Comparison of ENCODE assay signal across 8 mouse cellular contexts in genomic region chr5:130256678-130257271, GRCm38 (mm10). TPM values are rescaled to one million over a fixed set of nuclear protein-coding genes. Genes with fewer than 3 reads are reported as not detected.
DNase-seq lines count a peak whose midpoint lies in the region; ATAC-seq lines count a peak whose summit lies in the region.

No protein-coding gene starts in this region.

- peaks cover 0 to 15% of the 10 kb centered on the region in 2 experiments; a peak in 2 of 4 replicates for H3K4me1 ChIP-seq in heart, embryonic 14.5 days (ENCODE audit: control insufficient read depth in 2 of 2, insufficient read depth in 2 of 2, low read length in 2 of 2)
- peaks cover 34% of the 10 kb centered on the region for H3K4me1 ChIP-seq in liver, embryonic 13.5 days (replicated peaks)
- H3K4me1 ChIP-seq in stomach, embryonic 16.5 days (ENCODE audit: control insufficient read depth, insufficient read depth, low read length): peaks cover 16% of the 10 kb centered on the region

- peak; percentile 87 for ATAC-seq in CD4-positive, CD25-positive, alpha-beta regulatory T cell, adult 4 months
- ATAC-seq in heart, embryonic 14.5 days (ENCODE audit: insufficient number of reproducible peaks, insufficient read depth, low FRiP score, low read depth): peak; percentile 90
- ATAC-seq in liver, embryonic 13.5 days (ENCODE audit: low read depth): peak; percentile 90
- peak; percentile 95 for ATAC-seq in stomach, embryonic 16.5 days (ENCODE audit: insufficient read depth, low FRiP score)

- peak overlapping the region; percentile 77 for H3K4me2 ChIP-seq in heart, embryonic 14.5 days (ENCODE audit: low read length)
- H3K4me2 ChIP-seq in liver, embryonic 13.5 days: peak overlapping the region; percentile 85
- H3K4me2 ChIP-seq in stomach, embryonic 16.5 days (ENCODE audit: low read depth, low read length): peak overlapping the region; percentile 82

- peaks cover 25% of the 10 kb centered on the region for H3K36me3 ChIP-seq in heart, embryonic 14.5 days (ENCODE audit: control insufficient read depth, insufficient read depth, low read length)
- peaks cover 30% of the 10 kb centered on the region for H3K36me3 ChIP-seq in liver, embryonic 13.5 days
- H3K36me3 ChIP-seq in stomach, embryonic 16.5 days (ENCODE audit: control insufficient read depth, insufficient read depth, low read length): 0 out of 2 replicates have a peak, but pooled peaks cover 3% of the 10 kb centered on the region

- peak overlapping the region; percentile 79 to 94 for H3K27ac ChIP-seq in heart, embryonic 14.5 days (replicated peaks in 1 of 2; ENCODE audit: control insufficient read depth in 1 of 2, insufficient read depth in 1 of 2, low read depth in 2 of 2, low read length in 2 of 2)
- H3K27ac ChIP-seq in liver, embryonic 13.5 days: peak overlapping the region; percentile 91
- peak overlapping the region; percentile 88 for H3K27ac ChIP-seq in stomach, embryonic 16.5 days (ENCODE audit: low read length)

- H3K4me3 ChIP-seq in heart, embryonic 14.5 days (ENCODE audit: control insufficient read depth in 1 of 2, insufficient read depth in 1 of 2, low read depth in 1 of 2, low read length in 2 of 2): peak overlapping the region; percentile 76 to 97
- H3K4me3 ChIP-seq in liver, embryonic 13.5 days (replicated peaks): peak overlapping the region; percentile 83
- peak overlapping the region; percentile 60 for H3K4me3 ChIP-seq in stomach, embryonic 16.5 days (replicated peaks; ENCODE audit: low read length)

- peak overlapping the region; percentile 89 for H3K9ac ChIP-seq in heart, embryonic 14.5 days (ENCODE audit: low read length)
- peak overlapping the region; percentile 84 for H3K9ac ChIP-seq in liver, embryonic 13.5 days
- peak overlapping the region; percentile 87 for H3K9ac ChIP-seq in stomach, embryonic 16.5 days (ENCODE audit: low read length)

- no peaks in the 10 kb centered on the region for H3K27me3 ChIP-seq in heart, embryonic 14.5 days (ENCODE audit: control insufficient read depth, insufficient read depth, low read length)
- H3K27me3 ChIP-seq in liver, embryonic 13.5 days: no peaks in the 10 kb centered on the region
- H3K27me3 ChIP-seq in stomach, embryonic 16.5 days (ENCODE audit: control insufficient read depth, insufficient read depth, low read length): no peaks in the 10 kb centered on the region

- peak; percentile 97 for DNase-seq in c-Kit-negative CD71-positive TER-119-positive erythroid progenitor cells, embryonic 14.5 days (ENCODE audit: low read depth, low spot score)
- peak; percentile 92 for DNase-seq in fibroblast of lung, adult 2 months (ENCODE audit: low read depth)
- peak; percentile 97 for DNase-seq in kidney, postnatal 14 days
- DNase-seq in liver, embryonic 13.5 days: peak; percentile 93
- DNase-seq in neural tube, embryonic 10.5 days (ENCODE audit: extremely low spot score, low spot score): peak; percentile 88

- H3K9me3 ChIP-seq in heart, embryonic 14.5 days (ENCODE audit: control insufficient read depth, low read length): no peaks in the 10 kb centered on the region
- no peaks in the 10 kb centered on the region for H3K9me3 ChIP-seq in liver, embryonic 13.5 days (replicated peaks)
- H3K9me3 ChIP-seq in stomach, embryonic 16.5 days (replicated peaks; ENCODE audit: control insufficient read depth, low read length): no peaks in the 10 kb centered on the region

- WGBS in heart, embryonic 14.5 days: under 1% methylated on average over 25 of the region's 25 CpGs
- 0% methylated on average over 25 of the region's 25 CpGs for WGBS in liver, embryonic 13.5 days (ENCODE audit: insufficient replicate concordance)
- WGBS in stomach, embryonic 16.5 days: under 1% methylated on average over 25 of the region's 25 CpGs

RNA-seq across cellular contexts. Expression of gene Tyw1, which starts 1.4 kb away (rescaled TPM):
- polyA plus RNA-seq in CD4-positive, CD25-positive, alpha-beta regulatory T cell, adult 4 months (2017; shearing (Covaris generic)): 10 to 100 TPM; 22.1 to 44.6 TPM
- 16.5 and 17.3 TPM in 2 replicates for polyA plus RNA-seq in heart, embryonic 14.5 days (2014; fragmentation: Nextera tagmentation; extraction: Ambion mirVana)
- 16.0 and 18.0 TPM in 2 replicates for polyA plus RNA-seq in liver, embryonic 13.5 days (2015; fragmentation: Nextera tagmentation; extraction: Ambion mirVana)
- polyA plus RNA-seq in stomach, embryonic 16.5 days (2015; fragmentation: Nextera tagmentation; extraction: Ambion mirVana): 21.6 and 25.2 TPM in 2 replicates

RNA-seq across cellular contexts. Expression of gene Sbds, which starts 1.4 kb away (rescaled TPM):
- 100 to 1,000 TPM; 124 to 164 TPM for polyA plus RNA-seq in CD4-positive, CD25-positive, alpha-beta regulatory T cell, adult 4 months (2017; shearing (Covaris generic))
- polyA plus RNA-seq in heart, embryonic 14.5 days (2014; fragmentation: Nextera tagmentation; extraction: Ambion mirVana): 48.2 and 52.4 TPM in 2 replicates
- 55.0 and 64.9 TPM in 2 replicates for polyA plus RNA-seq in liver, embryonic 13.5 days (2015; fragmentation: Nextera tagmentation; extraction: Ambion mirVana)
- 69.6 and 70.3 TPM in 2 replicates for polyA plus RNA-seq in stomach, embryonic 16.5 days (2015; fragmentation: Nextera tagmentation; extraction: Ambion mirVana)

RNA-seq across cellular contexts. Expression of gene Tmem248, which starts 39.9 kb away (rescaled TPM):
- 10 to 100 TPM; 10.7 to 15.0 TPM for polyA plus RNA-seq in CD4-positive, CD25-positive, alpha-beta regulatory T cell, adult 4 months (2017; shearing (Covaris generic))
- polyA plus RNA-seq in heart, embryonic 14.5 days (2014; fragmentation: Nextera tagmentation; extraction: Ambion mirVana): 30.7 and 31.0 TPM in 2 replicates
- 30.7 and 34.4 TPM in 2 replicates for polyA plus RNA-seq in liver, embryonic 13.5 days (2015; fragmentation: Nextera tagmentation; extraction: Ambion mirVana)
- polyA plus RNA-seq in stomach, embryonic 16.5 days (2015; fragmentation: Nextera tagmentation; extraction: Ambion mirVana): 31.8 and 36.6 TPM in 2 replicates

Comparison
In these comparisons a context has a peak if more than half of its experiments do, and no peak if none do; other contexts are left out.
1. Peak in every context shown above with its lines: DNase-seq, ATAC-seq, H3K4me3 ChIP-seq and H3K27ac ChIP-seq.